Mouse (Mus musculus): Measurements from ENCODE around the gene Ccdc60.
"Not testable (repeated sequence)": the region's sequence is repeated elsewhere in the genome, so short reads cannot be mapped to it uniquely, and the experiment has no call there.

GRCm38 (mm10) chr5:116146446-116146845 lies 142.3 kb downstream of the Ccdc60 start:
- TF ChIP-seq CTCF (conservative IDR thresholded peaks at IDR 0.05; ENCODE audit: insufficient read depth, insufficient read length, low read depth, low read length); POLR2A (IDR thresholded peaks at IDR 0.05; ENCODE audit: low read depth, low read length): not testable (repeated sequence)

Data from kidney, adult 2 months (tissue).